Mouse (Mus musculus) midbrain, embryonic 10.5 days (tissue): Measurements from ENCODE around the gene BC055324. TPM values are rescaled to one million over a fixed set of nuclear protein-coding genes. Genes with fewer than 3 reads are reported as not detected.

ENCODE experiments used
- DNase-seq: peaks from one replicate; pipeline ENCODE4 v3.0.0-alpha.2; 2017; ENCODE audit warnings: low spot score
- H3K27ac ChIP-seq: fragments of 300-500 bp; sonication (generic); replicated peaks from 2 replicates; pipeline ENCODE4 v1.5.1; 2016; ENCODE audit warnings: mild to moderate bottlenecking
- H3K27me3 ChIP-seq: fragments of 300-500 bp; sonication (generic); 2 replicates; pipeline ENCODE4 v1.6.1; 2016; ENCODE audit warnings: low read depth, mild to moderate bottlenecking; ENCODE audit not compliant: poor library complexity, severe bottlenecking
- H3K36me3 ChIP-seq: fragments of 300-500 bp; sonication (generic); 2 replicates; pipeline ENCODE4 v1.6.1; 2016; ENCODE audit warnings: mild to moderate bottlenecking, moderate library complexity
- H3K4me1 ChIP-seq: fragments of 300-500 bp; sonication (generic); 2 replicates; pipeline ENCODE4 v1.6.1; 2016
- H3K4me3 ChIP-seq: fragments of 300-500 bp; sonication (generic); 2 replicates; pipeline ENCODE4 v1.5.1; 2016; ENCODE audit warnings: mild to moderate bottlenecking, moderate library complexity
- H3K9me3 ChIP-seq: fragments of 300-500 bp; sonication (generic); replicated peaks from 2 replicates; pipeline ENCODE4 v1.6.1; 2016; ENCODE audit warnings: mild to moderate bottlenecking
- WGBS: fragments of 180-500 bp; shearing (Covaris S2); methylation state at CpG from one replicate; pipeline ENCODE4 v1.1.7; 2016; 5-methylcytosine and 5-hydroxymethylcytosine counted together
- polyA plus RNA-seq: library from polyadenylated mRNA; unstranded; fragments of >200 nt; fragmentation: Nextera tagmentation; extraction: Ambion mirVana; gene quantifications from 2 replicates; pipeline ENCODE4 v1.2.1, GENCODE M21; 2016

Gene BC055324
- polyA plus RNA-seq, 1 experiment from 2014 or later, result 44.1 TPM

DNA sequence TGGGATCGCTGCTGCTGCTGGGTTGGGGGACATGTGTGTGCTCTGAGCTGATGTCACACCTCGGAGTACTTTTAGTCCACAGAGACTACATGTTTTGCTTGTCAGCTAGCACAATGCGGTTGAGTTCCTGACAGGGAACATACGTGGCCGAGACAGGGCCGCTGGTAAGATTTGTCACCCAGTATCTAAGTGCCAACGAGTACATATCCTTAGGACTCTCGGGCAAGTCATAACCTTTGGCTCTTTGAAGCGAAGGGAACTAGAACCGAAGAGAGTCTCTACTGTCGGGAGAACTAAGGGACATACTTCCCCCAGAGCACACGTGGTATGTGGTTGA, 64.2 kb downstream of the BC055324 start:
- Histone ChIP-seq H3K4me1 (peaks cover 25% of the 10 kb centered on the region), H3K27ac (peak overlapping the region; percentile 92), H3K27me3 (no peaks in the 10 kb centered on the region), H3K36me3 (peaks cover 23% of the 10 kb centered on the region), H3K9me3 (no peaks in the 10 kb centered on the region), H3K4me3 (peak overlapping the region; percentile 92)
- DNase-seq, result no peak
- WGBS, result 10% methylated on average over 12 of the region's 12 CpGs

DNA sequence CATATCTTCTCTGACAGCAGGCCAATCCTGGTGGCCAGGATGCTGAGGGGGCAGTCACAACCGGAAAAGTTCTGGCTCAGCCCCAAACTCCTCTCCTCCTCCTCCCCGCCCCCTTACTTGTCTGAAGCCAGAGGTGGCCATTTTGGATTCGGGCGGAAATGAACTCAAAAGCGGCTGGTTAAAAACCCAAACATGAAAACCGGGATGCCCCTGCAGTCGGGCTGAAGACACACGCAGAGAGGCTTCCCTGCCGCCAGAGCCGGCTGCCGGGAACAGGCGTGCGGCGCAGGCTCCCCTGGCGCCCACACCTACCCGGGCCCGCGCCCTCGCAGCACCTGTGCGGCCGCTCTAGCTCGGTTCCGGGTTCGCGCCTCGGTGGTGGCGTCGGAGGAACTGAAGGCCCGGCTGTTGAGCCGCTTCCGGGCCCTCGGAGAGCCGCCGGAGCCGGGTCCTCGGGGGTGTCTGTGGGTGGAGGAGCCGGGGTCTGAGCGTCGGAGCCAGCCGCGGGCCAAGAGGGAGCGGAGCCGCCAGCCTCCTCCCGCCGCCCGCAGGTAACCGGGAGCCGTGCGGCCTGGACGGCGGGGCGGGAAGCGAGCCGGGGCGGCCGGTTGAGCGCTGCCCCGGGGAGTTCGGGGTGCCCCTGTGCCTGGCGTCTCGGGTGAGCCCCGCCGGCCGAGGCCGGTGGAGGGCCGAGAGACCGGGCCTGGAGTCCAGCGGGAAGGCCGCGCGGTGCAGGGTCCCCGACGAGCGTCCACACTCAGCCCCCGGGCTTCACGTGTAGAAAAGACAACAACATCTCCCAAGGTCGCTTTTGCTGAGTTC, 64.7 kb downstream of the BC055324 start:
- peaks cover 25% of the 10 kb centered on the region for H3K4me1 ChIP-seq
- under 1% methylated on average over 77 of the region's 77 CpGs for WGBS
- peak; percentile 90 for DNase-seq
- H3K4me3 ChIP-seq, result peak overlapping the region; percentile 92
- no peaks in the 10 kb centered on the region for H3K27me3 ChIP-seq
- no peaks in the 10 kb centered on the region for H3K9me3 ChIP-seq
- H3K36me3 ChIP-seq, result peaks cover 17% of the 10 kb centered on the region
- H3K27ac ChIP-seq, result peak overlapping the region; percentile 92

DNA sequence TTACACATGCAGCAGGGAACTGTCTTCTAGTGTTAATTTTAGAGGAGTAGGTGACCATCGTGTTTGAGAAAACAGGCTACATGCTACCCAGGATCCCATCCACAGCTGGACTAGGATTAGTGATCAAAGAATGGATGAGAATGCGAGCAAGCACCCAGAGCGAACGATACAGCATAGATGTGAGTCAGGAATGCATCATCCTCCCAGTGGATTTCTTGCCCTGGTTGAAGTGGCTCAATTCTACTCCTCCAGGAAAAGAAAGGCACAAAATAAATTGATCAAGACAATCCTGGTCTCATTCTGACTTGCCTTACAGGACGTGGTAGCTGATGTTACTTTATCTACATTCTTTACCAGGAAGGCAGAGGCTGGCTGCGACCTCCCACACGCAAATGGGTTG, 65.8 kb downstream of the BC055324 start, which contains the start of gene Scyl3:
Gene Scyl3 (plus strand): TSS at position 255 of the 400 bp plus-strand sequence.
- peaks cover 7% of the 10 kb centered on the region for H3K36me3 ChIP-seq
- DNase-seq, result no peak
- WGBS, result 71% methylated on average over 7 of the region's 7 CpGs

DNA sequence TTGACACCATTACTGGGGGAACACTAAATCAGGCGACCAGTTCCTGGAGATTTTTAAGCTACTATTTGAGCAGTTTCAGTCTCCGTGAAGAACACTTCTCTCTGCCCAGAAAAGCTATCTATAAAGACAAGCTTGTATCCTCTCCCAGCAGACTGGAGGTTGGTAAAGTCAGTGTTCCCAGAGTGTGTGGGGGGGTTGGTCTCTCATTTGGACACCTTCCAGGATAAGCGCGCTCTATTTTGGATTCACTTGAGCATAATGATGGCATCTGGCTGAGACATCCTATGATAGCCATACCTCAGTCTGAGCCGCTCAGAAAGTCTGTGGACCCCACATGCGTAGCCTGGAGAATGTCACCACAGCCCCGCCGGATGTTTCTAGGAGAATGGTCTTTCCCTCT, 70.5 kb downstream of the BC055324 start:
- 91% methylated on average over 8 of the region's 8 CpGs for WGBS
- no peak overlapping the region for H3K4me3 ChIP-seq

More for the DNA sequence above, 65.8 kb downstream of the BC055324 start, which contains the start of gene Scyl3:
- H3K9me3 ChIP-seq, result no peaks in the 10 kb centered on the region
- H3K4me1 ChIP-seq, result peaks cover 25% of the 10 kb centered on the region
- H3K27me3 ChIP-seq, result no peaks in the 10 kb centered on the region
- peak within 1 kb of the TSS; percentile 92 for H3K27ac ChIP-seq
- H3K4me3 ChIP-seq, result peak within 1 kb of the TSS; percentile 92

DNA sequence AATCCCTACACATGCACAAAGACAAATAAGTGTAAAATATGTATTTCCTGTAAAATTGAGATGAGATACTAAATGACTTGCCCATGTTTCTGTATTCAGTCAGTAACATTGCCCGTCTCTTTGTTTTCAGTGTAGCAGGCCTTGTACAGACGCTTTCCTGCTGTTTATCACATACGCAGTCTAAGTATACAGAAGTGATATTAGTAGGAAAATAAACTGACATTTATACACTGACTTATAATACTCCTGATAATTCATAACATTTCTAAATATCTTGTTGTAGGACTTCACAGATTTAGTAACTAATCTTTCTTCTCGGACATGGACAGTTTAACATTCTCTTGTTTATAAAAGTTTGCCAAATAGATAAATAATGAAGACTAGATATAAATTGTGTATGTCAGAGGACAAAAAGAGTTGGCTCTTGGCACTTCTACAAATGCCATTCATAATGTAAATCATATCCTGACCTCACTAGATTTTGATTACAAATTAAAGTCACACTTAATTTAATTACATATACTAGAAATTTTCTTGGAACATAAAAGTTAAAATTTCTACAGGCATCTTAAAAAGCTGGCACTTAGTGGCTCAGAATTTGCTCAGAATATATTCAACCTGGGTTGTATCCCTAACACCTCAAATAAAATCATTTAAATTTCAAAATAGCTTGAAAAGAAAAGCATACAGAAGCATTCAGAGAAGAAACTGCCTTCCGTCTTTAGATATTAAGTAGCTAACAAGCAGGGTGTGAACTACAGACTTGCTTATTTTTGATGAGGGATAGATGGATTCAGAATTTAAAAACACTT, 77.0 kb downstream of the BC055324 start:
- Histone ChIP-seq H3K36me3 (peaks cover 20% of the 10 kb centered on the region), H3K9me3 (no peaks in the 10 kb centered on the region), H3K4me1 (no peaks in the 10 kb centered on the region), H3K4me3 (no peak overlapping the region), H3K27ac (no peak overlapping the region), H3K27me3 (no peaks in the 10 kb centered on the region)
- DNase-seq, result no peak
- WGBS, result 94% methylated on average over 5 of the region's 5 CpGs

More for the DNA sequence above, 70.5 kb downstream of the BC055324 start:
- DNase-seq, result no peak
- Histone ChIP-seq H3K27ac (no peak overlapping the region), H3K4me1 (peaks cover 5% of the 10 kb centered on the region), H3K27me3 (no peaks in the 10 kb centered on the region), H3K36me3 (no peaks in the 10 kb centered on the region), H3K9me3 (no peaks in the 10 kb centered on the region)

DNA sequence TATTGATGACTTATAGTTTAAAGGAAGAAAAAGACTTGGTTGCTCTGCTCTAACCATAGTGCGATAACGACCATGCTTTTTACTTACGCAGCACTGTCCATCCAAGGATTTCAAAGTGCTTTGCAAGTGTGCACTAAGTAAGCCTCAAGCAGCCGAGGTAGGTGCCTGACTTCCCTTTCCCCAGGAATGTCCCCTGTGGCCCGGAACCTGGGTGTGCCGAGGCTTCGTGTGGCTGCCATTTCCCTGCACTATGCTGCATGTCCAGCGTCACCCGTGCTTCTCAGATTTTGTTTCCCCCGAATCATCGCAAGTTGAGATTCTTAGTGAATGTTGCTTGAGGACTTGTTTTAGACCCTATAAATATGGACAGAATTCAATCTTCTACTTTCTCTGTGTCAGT, 82.6 kb downstream of the BC055324 start:
- H3K27me3 ChIP-seq, result no peaks in the 10 kb centered on the region
- H3K36me3 ChIP-seq, result peaks cover 4% of the 10 kb centered on the region
- no peaks in the 10 kb centered on the region for H3K4me1 ChIP-seq
- 93% methylated on average over 11 of the region's 11 CpGs for WGBS
- DNase-seq, result no peak
- H3K4me3 ChIP-seq, result no peak overlapping the region
- no peaks in the 10 kb centered on the region for H3K9me3 ChIP-seq
- H3K27ac ChIP-seq, result no peak overlapping the region

DNA sequence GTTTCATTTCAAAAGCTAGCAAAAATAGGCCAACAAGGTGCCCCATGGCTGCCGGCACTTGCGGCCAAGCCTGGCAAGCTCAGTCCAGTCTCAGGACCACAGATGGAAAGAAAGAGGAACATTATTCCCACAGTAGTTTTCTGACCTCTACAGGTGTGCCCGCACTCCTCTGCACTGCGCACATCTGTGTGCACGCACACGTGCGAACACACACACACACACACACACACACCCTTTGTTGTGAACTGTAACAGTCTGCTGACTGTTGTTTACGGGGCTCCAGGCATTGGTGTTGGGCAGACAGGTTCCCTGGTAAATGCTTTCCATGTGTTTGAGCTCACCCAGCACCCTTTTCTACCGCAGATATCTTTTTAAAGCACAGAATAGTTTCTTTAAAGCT, 83.8 kb downstream of the BC055324 start:
- WGBS, result 95% methylated on average over 9 of the region's 9 CpGs

DNA sequence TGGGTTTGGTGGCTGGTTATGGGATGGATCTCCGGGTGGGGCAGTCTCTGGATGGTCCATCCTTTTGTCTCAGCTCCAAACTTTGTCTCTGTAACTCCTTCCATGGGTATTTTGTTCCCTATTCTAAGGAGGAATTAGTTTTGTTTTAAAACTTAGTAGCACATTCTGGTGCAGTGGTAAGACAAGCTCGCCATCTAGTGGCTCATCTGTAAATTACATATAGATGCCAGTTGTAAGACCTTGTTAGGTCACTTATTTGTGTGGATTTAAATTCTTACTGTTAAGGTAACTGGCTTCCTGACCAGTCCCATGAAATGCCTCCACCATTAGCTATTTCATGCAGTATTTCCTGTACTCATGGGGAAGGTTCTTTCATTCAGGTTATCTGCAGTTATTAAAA, 84.3 kb downstream of the BC055324 start:
- Histone ChIP-seq H3K36me3 (no peaks in the 10 kb centered on the region), H3K27ac (no peak overlapping the region), H3K4me1 (no peaks in the 10 kb centered on the region), H3K4me3 (no peak overlapping the region), H3K9me3 (no peaks in the 10 kb centered on the region), H3K27me3 (no peaks in the 10 kb centered on the region)
- WGBS, result 10% methylated on average over 2 of the region's 2 CpGs
- no peak for DNase-seq

More for the DNA sequence above, 83.8 kb downstream of the BC055324 start:
- Histone ChIP-seq H3K36me3 (no peaks in the 10 kb centered on the region), H3K4me3 (no peak overlapping the region), H3K4me1 (no peaks in the 10 kb centered on the region), H3K9me3 (no peaks in the 10 kb centered on the region), H3K27ac (no peak overlapping the region), H3K27me3 (no peaks in the 10 kb centered on the region)
- DNase-seq, result no peak

DNA sequence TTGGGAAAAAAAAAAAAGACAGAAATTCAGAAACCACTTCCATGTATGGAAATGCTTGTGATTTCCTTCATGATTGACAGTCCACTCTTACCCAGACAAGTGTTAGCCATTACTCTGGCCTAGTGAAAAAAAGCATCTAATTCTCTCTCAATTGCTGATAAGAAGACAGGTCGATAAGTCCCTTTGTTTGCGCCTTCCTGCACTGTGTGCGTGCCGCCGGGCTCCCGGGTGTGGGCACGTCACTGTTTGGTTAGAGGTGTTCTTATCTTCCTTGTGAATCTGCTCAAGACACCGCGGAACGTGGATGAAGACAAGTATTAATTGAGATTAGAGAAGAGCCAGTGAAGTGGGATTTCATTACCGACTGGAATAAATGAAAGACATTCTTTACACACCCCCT, 86.2 kb downstream of the BC055324 start:
- Histone ChIP-seq H3K36me3 (no peaks in the 10 kb centered on the region), H3K27ac (no peak overlapping the region), H3K9me3 (no peaks in the 10 kb centered on the region), H3K4me1 (no peaks in the 10 kb centered on the region), H3K27me3 (no peaks in the 10 kb centered on the region), H3K4me3 (no peak overlapping the region)
- no peak for DNase-seq
- 68% methylated on average over 11 of the region's 11 CpGs for WGBS

DNA sequence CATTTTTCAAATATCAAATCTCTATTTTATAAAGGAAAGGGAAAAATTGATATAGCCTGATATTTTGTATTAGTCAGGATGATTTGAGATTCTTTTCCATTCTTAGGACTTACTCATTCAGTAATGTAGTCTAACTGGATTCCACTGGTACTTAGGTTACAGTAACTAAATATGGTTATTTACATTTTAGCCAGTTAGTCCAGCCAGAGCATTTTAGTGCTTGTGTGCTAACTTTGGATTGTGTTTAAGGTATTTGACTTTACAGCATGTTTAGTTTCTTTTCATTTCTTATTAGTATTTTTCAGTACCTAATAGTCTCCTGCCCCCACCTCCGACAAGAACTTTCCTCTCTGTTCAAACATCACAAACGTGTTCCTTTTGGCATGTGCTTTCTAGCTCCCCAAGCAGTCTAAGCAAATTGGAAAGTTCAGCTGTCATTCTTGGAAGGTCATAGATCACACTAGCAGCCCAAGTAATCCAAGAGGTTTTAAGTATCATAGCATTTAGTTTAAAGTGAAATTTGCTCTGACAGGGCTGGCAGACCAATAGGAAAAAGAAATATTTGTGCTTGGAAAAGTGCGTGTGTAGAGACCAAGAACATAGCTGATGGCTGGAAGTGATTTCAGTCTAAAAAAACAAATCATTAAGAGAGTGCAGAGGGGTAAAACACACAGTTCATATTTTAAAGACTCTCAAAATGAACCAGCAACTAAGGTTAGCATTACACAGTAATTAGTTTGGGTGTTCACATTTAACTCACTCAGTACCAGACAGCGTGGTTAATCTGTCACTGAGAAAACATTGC, 87.4 kb downstream of the BC055324 start:
- DNase-seq, result no peak
- 69% methylated on average over 4 of the region's 4 CpGs for WGBS
- Histone ChIP-seq H3K36me3 (no peaks in the 10 kb centered on the region), H3K27me3 (no peaks in the 10 kb centered on the region), H3K4me3 (no peak overlapping the region), H3K9me3 (no peaks in the 10 kb centered on the region), H3K27ac (no peak overlapping the region), H3K4me1 (no peaks in the 10 kb centered on the region)

DNA sequence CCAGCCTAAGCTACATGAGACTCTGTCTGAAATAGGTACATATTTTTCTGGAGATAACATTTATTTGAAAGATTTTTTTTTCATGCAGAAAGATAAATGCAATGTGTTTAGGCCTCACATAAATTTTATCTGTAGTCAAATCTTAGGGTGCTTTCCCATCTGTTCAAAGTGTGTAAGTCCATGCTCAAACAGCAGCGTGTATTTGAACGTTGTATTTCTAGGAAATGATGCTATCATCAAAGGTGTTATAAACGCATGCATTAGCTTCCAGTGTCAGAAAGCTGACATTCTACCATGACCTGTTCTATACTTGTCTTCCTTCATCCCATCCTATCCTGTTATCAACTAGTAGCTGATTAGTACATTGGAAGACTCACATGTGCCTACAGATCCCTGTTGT, 91.2 kb downstream of the BC055324 start:
- Histone ChIP-seq H3K27me3 (no peaks in the 10 kb centered on the region), H3K27ac (no peak overlapping the region), H3K4me1 (no peaks in the 10 kb centered on the region), H3K9me3 (no peaks in the 10 kb centered on the region), H3K36me3 (no peaks in the 10 kb centered on the region), H3K4me3 (no peak overlapping the region)
- no peak for DNase-seq
- 93% methylated on average over 3 of the region's 3 CpGs for WGBS

DNA sequence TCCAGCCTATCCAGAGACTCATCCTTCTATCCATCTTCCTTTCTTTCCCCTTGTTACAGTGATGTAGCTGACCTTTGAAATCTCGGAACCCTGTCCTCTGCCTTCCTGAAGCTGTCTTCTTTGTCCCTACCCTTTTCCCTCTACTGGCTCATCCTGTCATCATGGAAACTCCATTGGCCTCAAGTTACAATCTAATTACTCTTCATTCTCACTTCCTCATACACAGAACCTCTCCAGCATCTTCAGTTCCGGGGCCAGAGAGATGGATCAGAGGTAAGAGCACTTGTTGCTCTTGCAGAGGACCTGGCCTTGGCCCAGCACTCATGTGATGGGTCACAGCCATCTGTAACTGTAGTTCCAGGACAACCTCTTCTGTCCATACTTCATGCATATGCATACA, 94.4 kb downstream of the BC055324 start:
- Histone ChIP-seq H3K27me3 (no peaks in the 10 kb centered on the region), H3K4me1 (no peaks in the 10 kb centered on the region), H3K36me3 (no peaks in the 10 kb centered on the region), H3K9me3 (no peaks in the 10 kb centered on the region), H3K4me3 (no peak overlapping the region), H3K27ac (no peak overlapping the region)
- DNase-seq, result no peak
- 93% methylated on average over 2 of the region's 2 CpGs for WGBS
